Mouse (Mus musculus) cerebellum, postnatal 25 days (tissue): ENCODE results near the gene Slc24a5.
A peak's percentile ranks its signal among the peaks of the same experiment; 100 is the strongest.
"Not testable (repeated sequence)": the region's sequence is repeated elsewhere in the genome, so short reads cannot be mapped to it uniquely, and the experiment has no call there.

Experiments used
- DNase-seq, 2 experiments: peaks; one replicate each; pipeline ENCODE4 v3.0.0; 2021; ENCODE audit warnings: mixed read lengths in 2 of 2

The Slc24a5 gene

GRCm38 (mm10) chr2:125067894-125068293 is at the start of gene Slc24a5:
TSS of gene Slc24a5 (plus strand) at chr2:125068124.
- DNase-seq = no peak

DNA sequence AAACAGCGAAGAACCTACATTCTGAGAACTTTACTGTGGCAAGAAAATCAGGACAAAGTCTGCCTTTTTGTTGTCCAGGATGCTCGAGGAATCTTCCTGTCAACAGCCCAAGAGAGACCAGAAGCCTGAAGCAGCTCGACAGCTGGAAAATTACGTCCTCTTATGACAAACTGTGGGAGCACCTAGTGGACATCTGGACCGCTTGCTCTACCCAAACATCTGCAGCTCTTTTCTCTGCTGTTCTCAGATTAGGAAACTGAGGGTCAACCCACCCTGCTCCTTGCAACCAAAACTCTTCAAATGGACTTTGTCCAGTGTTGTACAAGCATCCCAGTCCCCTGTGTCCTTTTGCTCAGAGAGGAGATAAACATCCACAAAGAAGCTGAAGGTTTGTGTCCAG is 43.5 kb upstream of the Slc24a5 start:
- no peak for DNase-seq

- DNase-seq = no peak
These were observed 41.4 kb upstream of the Slc24a5 start for GRCm38 (mm10) chr2:125026358-125027000.

DNA sequence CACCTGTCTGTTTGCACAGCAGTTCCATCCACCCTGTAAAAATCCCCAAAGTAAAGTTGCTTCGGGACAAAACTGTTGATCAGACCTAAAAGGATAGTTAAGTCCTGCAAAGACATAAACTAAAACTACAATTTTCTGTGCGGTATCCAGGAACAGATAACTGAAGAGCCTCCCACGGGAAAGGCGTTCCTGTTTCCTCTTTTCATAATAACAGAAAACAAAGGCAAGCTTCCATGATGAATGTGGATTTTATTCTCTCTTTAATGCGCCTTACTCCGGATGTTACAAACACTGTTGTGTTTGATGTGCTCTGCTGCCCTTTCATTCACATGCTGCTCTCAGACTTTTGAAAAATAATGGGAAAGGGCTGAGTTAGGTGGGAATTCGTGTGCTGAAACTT is 37.3 kb upstream of the Slc24a5 start:
- no peak for DNase-seq

DNA sequence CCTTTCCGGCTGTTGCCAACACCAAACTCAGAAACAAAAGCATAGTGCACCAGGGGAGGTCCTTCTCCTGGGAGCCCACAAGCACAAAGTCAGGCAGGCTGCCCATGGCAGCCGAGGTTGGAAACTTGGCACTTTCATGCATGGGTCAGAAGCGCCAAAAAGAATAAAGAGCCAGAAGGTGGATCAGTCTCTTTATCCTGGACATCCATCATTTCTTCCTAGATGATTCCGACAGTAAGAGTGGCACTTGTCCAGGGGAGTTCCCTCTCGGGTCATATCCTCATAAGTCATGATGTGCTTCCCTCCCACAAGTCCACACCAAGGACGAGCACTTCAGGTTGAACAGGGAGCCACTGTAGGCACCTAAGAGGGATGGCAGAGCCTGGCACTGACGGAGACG is 36.8 kb upstream of the Slc24a5 start:
- peak; percentile 73 to 77 for DNase-seq

DNA sequence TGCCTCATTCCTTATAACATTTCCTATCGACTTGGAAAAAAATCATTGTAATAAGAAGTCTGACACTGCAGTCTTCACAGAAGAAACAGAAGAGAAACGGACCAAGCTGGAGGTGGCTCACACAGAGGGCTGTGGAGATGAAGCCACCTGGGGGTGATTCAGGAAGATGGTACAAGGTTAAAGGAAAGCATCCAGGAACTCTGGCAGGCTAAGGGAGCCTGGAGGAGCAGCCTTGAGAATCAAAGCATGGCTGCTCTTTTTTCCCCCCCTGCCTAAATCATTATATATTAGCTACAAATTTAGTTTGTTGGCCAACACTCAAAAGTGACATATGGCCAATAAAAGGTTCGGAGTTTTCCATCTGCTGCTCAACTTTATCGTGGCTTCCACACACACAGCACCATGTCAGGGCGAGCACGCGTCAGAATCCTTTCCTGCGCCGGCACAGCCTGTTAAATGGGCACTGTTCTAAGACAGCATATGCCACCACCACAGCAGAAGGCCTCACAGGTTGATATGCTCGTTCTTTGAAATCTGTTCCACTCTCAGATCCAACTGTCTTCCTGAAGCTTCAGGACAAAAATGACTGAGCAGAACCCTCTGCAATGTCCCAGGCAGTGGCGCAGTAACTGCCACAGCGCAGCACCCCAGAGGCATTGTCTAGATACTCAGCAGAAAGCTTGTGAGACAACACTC is 36.2 kb upstream of the Slc24a5 start:
- DNase-seq = peak; percentile 85 to 86

DNA sequence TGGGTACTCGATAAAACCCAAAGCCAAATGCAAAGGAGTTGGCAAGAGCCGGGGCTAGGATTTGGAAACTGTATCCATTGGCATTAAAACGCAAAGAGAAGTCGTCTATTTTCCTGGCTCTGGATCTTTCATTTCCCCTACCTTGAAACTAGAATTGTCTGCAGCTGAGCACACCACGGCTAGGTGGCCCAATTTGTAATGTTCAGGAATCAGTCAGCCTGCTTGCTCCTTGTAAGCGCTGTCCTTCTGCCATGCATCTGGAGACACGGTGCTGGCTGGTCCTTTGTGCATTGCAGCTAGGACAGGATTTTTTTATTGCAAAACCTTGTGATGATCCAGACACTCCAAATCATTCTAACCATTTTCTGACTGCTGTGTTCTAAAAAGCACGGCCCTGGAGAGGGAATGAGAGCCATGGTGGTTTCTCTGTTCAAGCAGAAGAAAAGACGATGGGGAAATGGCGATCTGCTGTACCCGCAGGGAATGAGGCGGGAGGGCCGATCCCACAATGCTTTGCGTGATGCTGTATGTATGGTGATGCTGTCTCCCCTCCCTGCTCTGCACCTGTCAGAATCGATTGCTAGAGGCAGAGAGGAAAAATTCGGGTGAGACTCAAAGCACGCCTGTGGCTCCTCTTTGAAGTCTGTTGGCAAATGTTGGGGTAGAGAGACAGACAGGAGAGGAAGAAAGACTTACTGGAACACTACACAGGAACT is 35.5 kb upstream of the Slc24a5 start:
- DNase-seq = peak; percentile 79 to 85

- peak; percentile 34 to 42 for DNase-seq
These were observed 34.7 kb upstream of the Slc24a5 start for GRCm38 (mm10) chr2:125033042-125033743.

- no peak for DNase-seq
These were observed 12.5 kb upstream of the Slc24a5 start for GRCm38 (mm10) chr2:125055316-125055903.

GRCm38 (mm10) chr2:125057250-125057815 is 10.6 kb upstream of the Slc24a5 start:
- DNase-seq = peak in 1 of 2 experiments; percentile 45

DNA sequence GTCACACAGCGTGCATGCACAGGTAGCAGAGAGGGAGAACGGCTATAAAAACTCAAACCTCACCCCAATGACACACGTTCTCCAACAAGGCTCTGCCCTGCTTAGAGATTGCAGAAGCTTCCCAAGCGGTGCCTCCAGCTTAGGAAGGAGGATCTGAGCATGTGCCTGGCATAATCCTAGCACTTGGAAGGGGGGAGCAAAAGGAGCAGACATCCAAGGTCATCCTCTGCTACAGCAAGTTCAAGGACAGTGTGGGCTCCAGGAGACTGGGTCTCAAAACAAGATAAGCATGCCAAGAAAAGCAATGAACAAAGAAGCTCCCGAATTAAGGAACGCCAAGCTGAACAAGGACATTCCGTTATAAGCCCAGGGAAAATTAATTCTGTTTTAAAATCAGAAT is 6.5 kb upstream of the Slc24a5 start:
- no peak for DNase-seq

DNA sequence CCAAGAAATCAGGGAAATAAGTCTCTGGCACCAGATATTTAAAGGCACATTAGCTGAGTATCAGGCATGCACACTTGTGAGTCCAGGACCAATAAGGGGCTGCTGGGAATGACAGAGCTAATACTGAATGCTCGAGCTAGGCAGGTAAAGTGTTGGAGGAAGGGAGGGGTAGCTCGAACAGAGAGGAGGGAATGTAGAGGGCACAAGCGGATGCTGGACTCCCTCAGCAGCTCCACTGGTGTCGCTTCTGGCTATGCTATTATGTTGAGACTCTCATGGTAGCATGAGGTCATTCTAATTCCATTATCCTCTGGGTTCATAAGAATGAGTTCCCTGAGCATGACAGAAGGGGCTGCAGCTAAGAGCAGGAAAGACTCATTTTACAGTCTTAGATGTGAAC is 5.0 kb upstream of the Slc24a5 start:
- no peak for DNase-seq

DNA sequence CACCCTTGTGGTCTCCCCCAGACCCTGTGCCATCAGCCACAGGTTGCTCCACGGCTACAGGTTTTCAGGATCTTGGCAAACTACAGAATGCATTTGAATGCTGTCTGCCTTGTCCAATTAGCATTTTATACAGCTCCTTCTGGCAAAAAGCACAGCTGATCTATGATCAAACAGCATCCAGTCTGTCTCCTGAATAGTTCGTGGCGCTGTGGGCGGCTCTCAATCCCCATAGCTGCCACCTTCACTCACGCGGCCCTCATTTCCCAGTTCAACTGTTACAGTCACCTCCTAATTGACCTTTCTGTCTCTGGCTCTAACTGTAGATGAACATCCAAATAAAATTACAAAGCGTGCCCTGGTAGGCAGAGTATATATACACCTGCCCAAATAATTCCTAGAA is 551 bp upstream of the Slc24a5 start:
- DNase-seq = no peak

GRCm38 (mm10) chr2:125068696-125069095 is 772 bp downstream of the Slc24a5 start:
- no peak for DNase-seq

DNA sequence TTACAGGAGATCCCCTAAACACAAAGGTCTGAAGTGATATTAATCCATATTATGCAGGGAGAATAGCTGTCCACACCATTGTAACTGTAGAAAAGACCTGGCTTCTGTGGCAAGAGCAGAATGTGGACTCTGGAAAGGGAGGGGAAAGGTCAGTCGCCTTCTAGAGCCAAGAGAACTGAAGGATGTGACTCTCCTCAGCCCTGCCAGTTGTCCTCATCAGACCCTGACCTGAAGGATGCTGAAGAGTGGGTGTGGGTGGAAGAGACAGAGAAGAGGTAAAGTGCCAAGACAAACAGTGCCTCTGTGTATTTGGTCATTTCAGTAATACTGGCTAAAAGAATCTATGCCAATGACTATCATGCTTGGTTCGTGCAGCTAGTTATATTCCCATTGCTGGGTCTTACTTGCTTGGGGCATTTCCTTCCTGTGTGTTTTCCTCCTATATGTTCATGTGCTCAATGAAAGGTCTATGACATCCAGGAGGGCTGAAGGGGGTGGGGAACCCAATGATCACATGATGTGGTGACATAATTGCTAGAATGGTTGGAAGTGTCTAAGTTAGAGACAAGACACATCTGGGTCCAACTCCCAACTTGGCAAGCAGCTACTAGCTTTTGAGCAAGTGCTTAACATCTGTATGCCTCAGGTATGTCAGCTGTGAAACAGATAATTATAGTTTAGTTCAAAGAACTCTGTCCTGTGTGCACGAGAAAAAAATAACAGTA is 5.3 kb downstream of the Slc24a5 start:
- DNase-seq = no peak

- no peak for DNase-seq
These were observed 16.0 kb downstream of the Slc24a5 start for GRCm38 (mm10) chr2:125083879-125084278.

DNA sequence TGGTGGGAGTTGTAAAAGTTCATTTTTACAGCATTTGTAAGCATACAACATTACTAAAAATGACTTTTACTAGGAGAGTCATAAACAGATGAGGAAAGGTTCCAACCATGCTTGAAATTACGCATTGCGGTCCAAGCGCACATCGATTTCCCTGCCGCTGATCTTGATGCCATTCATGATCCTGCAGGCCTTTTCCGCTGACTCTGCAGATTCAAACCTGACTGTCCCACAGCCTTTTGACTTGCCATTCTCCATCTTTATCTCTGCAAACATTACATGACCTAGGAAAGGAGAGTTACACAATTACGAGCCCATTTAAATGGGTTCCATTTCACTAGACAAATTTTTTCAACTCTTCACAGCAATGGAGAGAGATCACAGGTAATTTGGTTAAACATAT is 20.8 kb downstream of the Slc24a5 start:
- DNase-seq = no peak

DNA sequence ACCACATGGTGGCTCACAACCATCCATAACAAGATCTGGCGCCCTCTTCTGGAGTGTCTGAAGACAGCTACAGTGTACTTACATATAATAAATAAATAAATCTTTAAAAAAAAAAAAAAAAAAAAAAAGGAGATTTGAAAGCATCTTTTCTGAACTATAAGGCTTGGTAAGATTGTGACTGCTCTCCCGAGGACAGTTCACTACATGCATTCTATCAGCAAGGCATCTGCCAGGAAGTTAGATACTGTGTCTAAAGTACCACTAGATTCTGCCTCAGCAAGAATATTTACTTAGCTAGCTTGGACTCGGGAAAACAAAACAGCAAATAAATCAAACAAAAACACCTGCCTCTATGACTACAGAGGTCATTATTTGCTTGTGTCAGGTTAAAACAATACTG is 24.2 kb downstream of the Slc24a5 start:
- DNase-seq = not testable (repeated sequence)

DNA sequence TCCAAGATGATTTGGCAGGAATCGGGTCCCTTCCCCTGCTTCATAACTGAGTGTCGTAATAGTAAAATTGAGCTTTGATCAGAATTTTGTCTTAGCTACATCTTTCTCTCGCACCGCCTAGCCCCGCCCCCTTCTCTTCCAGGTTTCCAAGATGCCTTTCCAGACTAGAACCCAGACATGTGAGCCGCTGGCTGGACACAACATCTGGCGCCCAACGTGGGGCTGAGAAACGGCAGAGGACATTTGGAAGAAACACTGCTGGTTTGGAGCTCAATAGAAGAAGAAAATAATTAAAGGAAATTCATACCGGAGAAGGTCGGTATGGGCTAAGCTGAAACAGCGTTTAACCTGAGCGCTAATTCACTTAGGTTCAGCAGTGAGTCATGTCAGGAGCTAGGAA is 36.6 kb downstream of the Slc24a5 start:
- DNase-seq = not testable (repeated sequence)

- DNase-seq = not testable (repeated sequence)
These were observed 38.6 kb downstream of the Slc24a5 start for GRCm38 (mm10) chr2:125106536-125106935.

- DNase-seq = peak; percentile 38 to 62
These were observed 51.6 kb downstream of the Slc24a5 start for GRCm38 (mm10) chr2:125119381-125120110.
